Comparison of ENCODE assay signal across 25 mouse cellular contexts in genomic region chr11:71564831-71565230, GRCm38 (mm10).
DNase-seq lines count a peak whose midpoint lies in the region; ATAC-seq and TF ChIP-seq lines count a peak whose summit lies in the region.
"Had no signal": no experiment of that assay in that cellular context is flagged by ENCODE, and none has a peak within 500 bp of the region (broad histone marks: within the 10 kb centered on the region; RNA-seq: fewer than 3 reads in every experiment).

No protein-coding gene starts in this region.

- no peaks in the 10 kb centered on the region for H3K9me3 ChIP-seq in liver, postnatal 0 days (ENCODE audit: low read length)
- no peaks in the 10 kb centered on the region for H3K9me3 ChIP-seq in liver, embryonic 12.5 days (replicated peaks)
- no peaks in the 10 kb centered on the region for H3K9me3 ChIP-seq in ES-E14 (ENCODE audit: control insufficient read depth, insufficient read depth, low read depth, low read length)
- H3K9me3 ChIP-seq: embryonic facial prominence, embryonic 10.5 days; forebrain, embryonic 10.5 days; heart, embryonic 13.5 days; midbrain, embryonic 12.5 days had no signal

- no peaks in the 10 kb centered on the region for H3K36me3 ChIP-seq in heart, adult 2 months (ENCODE audit: control insufficient read depth, insufficient read depth, low read length)
- H3K36me3 ChIP-seq in liver, postnatal 0 days (replicated peaks; ENCODE audit: insufficient read depth, low read length), result no peaks in the 10 kb centered on the region
- no peaks in the 10 kb centered on the region for H3K36me3 ChIP-seq in liver, embryonic 12.5 days
- no peaks in the 10 kb centered on the region for H3K36me3 ChIP-seq in ES-E14 (ENCODE audit: control insufficient read depth, insufficient read depth, low read length, poor library complexity, severe bottlenecking)
- H3K36me3 ChIP-seq: embryonic facial prominence, embryonic 10.5 days; forebrain, embryonic 10.5 days; heart, embryonic 13.5 days; midbrain, embryonic 12.5 days had no signal

- H3K4me3 ChIP-seq in heart, adult 2 months, result no peak overlapping the region
- no peak overlapping the region for H3K4me3 ChIP-seq in liver, postnatal 0 days (ENCODE audit: low read depth, low read length)
- no peak overlapping the region for H3K4me3 ChIP-seq in liver, embryonic 12.5 days
- H3K4me3 ChIP-seq in ES-E14 (ENCODE audit: insufficient read depth in 1 of 2, low read depth in 1 of 2, low read length in 2 of 2, poor library complexity in 1 of 2, severe bottlenecking in 1 of 2), result no peak overlapping the region
- H3K4me3 ChIP-seq: embryonic facial prominence, embryonic 10.5 days; forebrain, embryonic 10.5 days; heart, embryonic 13.5 days; midbrain, embryonic 12.5 days had no signal

- intact Hi-C loops in heart, adult 2 months (cut with DNase I), result no loop called here
- intact Hi-C loops in heart, postnatal 36 days (cut with DNase I), result loop anchor here (10.0 kb wide), 1 partner anchor 460 kb away; no protein-coding TSS in a partner anchor

- H3K9ac ChIP-seq in heart, adult 2 months (ENCODE audit: low read depth, low read length), result no peak overlapping the region
- no peak overlapping the region for H3K9ac ChIP-seq in liver, postnatal 0 days (replicated peaks)
- H3K9ac ChIP-seq in liver, embryonic 12.5 days, result no peak overlapping the region
- no peak overlapping the region for H3K9ac ChIP-seq in ES-E14 (ENCODE audit: insufficient read depth, low read depth, low read length, poor library complexity, severe bottlenecking)
- H3K9ac ChIP-seq: forebrain, postnatal 0 days; heart, embryonic 13.5 days; hindbrain, embryonic 14.5 days; midbrain, embryonic 12.5 days had no signal

- DNase-seq in heart, adult 2 months, result no peak
- DNase-seq in heart, postnatal 36 days, result no peak
- no peak for DNase-seq in liver, postnatal 0 days
- DNase-seq in 416B (ENCODE audit: low read depth) (peak; percentile 5), ES-E14 (ENCODE audit: low read depth, low spot score) (no peak)
- DNase-seq in cerebellum, adult 8-10 months, result no peak
- DNase-seq: adrenal gland, postnatal 36 days; cerebellum, postnatal 10 days; forebrain, postnatal 0 days; gastrocnemius, postnatal 14 days; heart, adult 18-20 months; kidney, adult 9 months; kidney, postnatal 36 days; layer of hippocampus, adult 9-11 months; lung, adult 18-20 months; right cerebral cortex, postnatal 14 days; spleen, adult 18-20 months had no signal

- TF ChIP-seq POLR2A in heart, adult 2 months (IDR thresholded peaks at IDR 0.05; ENCODE audit: insufficient read depth, low read depth, low read length), result no peak

- H3K27me3 ChIP-seq in heart, adult 2 months (ENCODE audit: control insufficient read depth, insufficient read depth, low read length), result no peaks in the 10 kb centered on the region
- no peaks in the 10 kb centered on the region for H3K27me3 ChIP-seq in liver, postnatal 0 days (ENCODE audit: insufficient read depth, low read length)
- H3K27me3 ChIP-seq in liver, embryonic 12.5 days (replicated peaks), result no peaks in the 10 kb centered on the region
- H3K27me3 ChIP-seq: heart, embryonic 13.5 days; midbrain, embryonic 12.5 days had no signal

- H3K4me2 ChIP-seq in liver, postnatal 0 days (ENCODE audit: low read depth, low read length), result no peak overlapping the region
- no peak overlapping the region for H3K4me2 ChIP-seq in liver, embryonic 12.5 days
- H3K4me2 ChIP-seq: heart, embryonic 13.5 days; hindbrain, embryonic 14.5 days; midbrain, embryonic 12.5 days had no signal

- no peak overlapping the region for H3K27ac ChIP-seq in heart, adult 2 months
- H3K27ac ChIP-seq in liver, postnatal 0 days (ENCODE audit: low read depth), result no peak overlapping the region
- no peak overlapping the region for H3K27ac ChIP-seq in liver, embryonic 12.5 days
- H3K27ac ChIP-seq in ES-E14 (ENCODE audit: insufficient read depth, low read depth, low read length, poor library complexity, severe bottlenecking), result no peak overlapping the region
- H3K27ac ChIP-seq: embryonic facial prominence, embryonic 10.5 days; forebrain, embryonic 10.5 days; heart, embryonic 13.5 days; hindbrain, embryonic 14.5 days; midbrain, embryonic 12.5 days had no signal

- H3K4me1 ChIP-seq in heart, adult 2 months (ENCODE audit: control insufficient read depth, insufficient read depth, low read length), result no peaks in the 10 kb centered on the region
- H3K4me1 ChIP-seq in liver, postnatal 0 days (ENCODE audit: insufficient read depth), result no peaks in the 10 kb centered on the region
- no peaks in the 10 kb centered on the region for H3K4me1 ChIP-seq in liver, embryonic 12.5 days
- H3K4me1 ChIP-seq in ES-E14 (ENCODE audit: control insufficient read depth in 2 of 2, insufficient read depth in 2 of 2, low read length in 2 of 2, poor library complexity in 1 of 2), result no peaks in the 10 kb centered on the region
- H3K4me1 ChIP-seq: embryonic facial prominence, embryonic 10.5 days; forebrain, embryonic 10.5 days; heart, embryonic 13.5 days; midbrain, embryonic 12.5 days had no signal

- TF ChIP-seq CTCF in heart, adult 2 months (IDR thresholded peaks at IDR 0.05), result peak; percentile 31
- TF ChIP-seq CTCF in liver, postnatal 0 days (IDR thresholded peaks at IDR 0.05; ENCODE audit: low read depth), result 0 out of 2 replicates have a peak, but pooled peaks have one; percentile 9

- no peak for ATAC-seq in liver, postnatal 0 days
- no peak for ATAC-seq in liver, embryonic 12.5 days
- no peak for ATAC-seq in erythroblast, adult 5-6 weeks (replicated peaks; ENCODE audit: low FRiP score, poor library complexity, severe bottlenecking)
- ATAC-seq: CD4-positive, CD25-positive, alpha-beta regulatory T cell, adult 4 months; forebrain, postnatal 0 days had no signal

- H3K79me2 ChIP-seq in heart, adult 2 months (replicated peaks; ENCODE audit: control insufficient read depth, insufficient read depth, low read length), result no peaks in the 10 kb centered on the region

- in situ Hi-C loops in ES-E14 (cut with MboI; ENCODE audit: low sequenced_read_pairs in 2 of 2, unreplicated experiment in 2 of 2), result no loop called here

- TF ChIP-seq EP300 in heart, adult 2 months (IDR thresholded peaks at IDR 0.05; ENCODE audit: insufficient read depth, low read depth, low read length), result no peak
- TF ChIP-seq EP300 in liver, postnatal 0 days (IDR thresholded peaks at IDR 0.05; ENCODE audit: low read depth), result no peak

TF ChIP-seq in ES-E14, 5 proteins besides CTCF, POLR2A, EP300 and RAD21:
- TF ChIP-seq MAFK (IDR thresholded peaks at IDR 0.05; ENCODE audit: insufficient read depth, low read depth, low read length) (no peak), ZC3H11A (IDR thresholded peaks at IDR 0.05; ENCODE audit: borderline replicate concordance, low read depth, low read length) (peak; percentile 43; the same call in 1 of the 2 replicates), HCFC1 (IDR thresholded peaks at IDR 0.05; ENCODE audit: borderline replicate concordance, insufficient read depth, low read length) (no peak)
